ENCODE assay signal across 8 mouse cellular contexts in the genomic region with DNA sequence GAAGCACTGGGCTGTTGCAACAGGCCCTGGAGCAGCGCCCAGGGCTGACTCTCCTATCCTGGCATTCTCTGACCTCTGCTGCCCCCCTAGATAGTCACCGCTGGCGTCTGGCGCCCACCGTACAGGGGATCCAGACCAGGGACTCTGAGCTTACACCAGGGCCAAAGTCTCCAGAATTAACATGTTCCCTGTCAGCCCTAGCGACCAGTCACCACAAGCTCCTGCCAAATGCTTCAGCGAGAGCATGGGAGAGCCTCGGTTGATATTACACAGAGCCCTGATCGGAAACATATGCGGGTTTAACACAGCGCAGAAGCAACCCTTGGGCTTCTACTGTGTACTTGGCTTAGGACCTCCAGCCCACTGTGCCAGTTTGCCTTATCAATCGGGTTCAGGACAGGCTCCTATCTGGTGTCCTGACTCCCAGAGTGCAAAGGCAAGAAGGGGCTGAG.
DNase-seq lines count a peak whose midpoint lies in the region; ATAC-seq and TF ChIP-seq lines count a peak whose summit lies in the region.

No protein-coding gene starts in this region.

- intact Hi-C loops in heart, postnatal 14 days (cut with DNase I), result no loop called here
- intact Hi-C loops in left cerebral cortex, adult 2 months (cut with DNase I), result no loop called here

- no peaks in the 10 kb centered on the region for H3K27me3 ChIP-seq in heart, embryonic 10.5 days (ENCODE audit: insufficient read depth, poor library complexity, severe bottlenecking)
- no peaks in the 10 kb centered on the region for H3K27me3 ChIP-seq in embryonic facial prominence, embryonic 12.5 days
- no peaks in the 10 kb centered on the region for H3K27me3 ChIP-seq in lung, embryonic 15.5 days

- H3K9ac ChIP-seq in embryonic facial prominence, embryonic 12.5 days, result no peak overlapping the region
- H3K9ac ChIP-seq in lung, embryonic 15.5 days, result no peak overlapping the region

- DNase-seq in heart, adult 11 months, result peak; percentile 99
- no peak for DNase-seq in heart, embryonic 10.5 days (ENCODE audit: low spot score)
- peak; percentile 72 to 74 for DNase-seq in heart, postnatal 14 days
- DNase-seq in left cerebral cortex, adult 2 months (ENCODE audit: extremely low spot score in 1 of 2, low spot score in 2 of 2), result no peak
- no peak for DNase-seq in cerebellum, postnatal 4 days (ENCODE audit: low spot score in 2 of 2)
- no peak for DNase-seq in cerebellum, adult 9-10 months

- no peak overlapping the region for H3K4me3 ChIP-seq in heart, embryonic 10.5 days
- H3K4me3 ChIP-seq in embryonic facial prominence, embryonic 12.5 days, result no peak overlapping the region
- H3K4me3 ChIP-seq in lung, embryonic 15.5 days, result no peak overlapping the region
- no peak overlapping the region for H3K4me3 ChIP-seq in left cerebral cortex, adult 2 months

- WGBS in heart, embryonic 10.5 days, result 60% methylated on average over 12 of the region's 12 CpGs
- WGBS in embryonic facial prominence, embryonic 12.5 days, result 35% methylated on average over 12 of the region's 12 CpGs
- WGBS in lung, embryonic 15.5 days, result 59% methylated on average over 12 of the region's 12 CpGs

- no peak for TF ChIP-seq CTCF in left cerebral cortex, adult 2 months (IDR thresholded peaks at IDR 0.05)

- H3K4me1 ChIP-seq in heart, embryonic 10.5 days, result peaks cover 28% of the 10 kb centered on the region
- H3K4me1 ChIP-seq in embryonic facial prominence, embryonic 12.5 days, result peaks cover 20% of the 10 kb centered on the region
- H3K4me1 ChIP-seq in lung, embryonic 15.5 days, result peaks cover 10% of the 10 kb centered on the region; the same call in 1 of the 2 replicates

- H3K36me3 ChIP-seq in heart, embryonic 10.5 days, result peaks cover 7% of the 10 kb centered on the region
- no peaks in the 10 kb centered on the region; the same call in 1 of the 2 replicates for H3K36me3 ChIP-seq in embryonic facial prominence, embryonic 12.5 days
- no peaks in the 10 kb centered on the region for H3K36me3 ChIP-seq in lung, embryonic 15.5 days

- 0 out of 2 replicates have a peak, but pooled peaks have one; percentile 71 for ATAC-seq in embryonic facial prominence, embryonic 12.5 days (ENCODE audit: insufficient number of reproducible peaks, insufficient read depth, low FRiP score, low TSS enrichment)
- ATAC-seq in lung, embryonic 15.5 days (ENCODE audit: borderline replicate concordance, extremely low read depth, low FRiP score, low TSS enrichment), result peak; percentile 75

- H3K4me2 ChIP-seq in embryonic facial prominence, embryonic 12.5 days (replicated peaks), result no peak overlapping the region
- H3K4me2 ChIP-seq in lung, embryonic 15.5 days, result no peak overlapping the region

- no peaks in the 10 kb centered on the region for H3K9me3 ChIP-seq in heart, embryonic 10.5 days
- H3K9me3 ChIP-seq in embryonic facial prominence, embryonic 12.5 days, result no peaks in the 10 kb centered on the region
- H3K9me3 ChIP-seq in lung, embryonic 15.5 days, result no peaks in the 10 kb centered on the region; the same call in 1 of the 2 replicates

- H3K27ac ChIP-seq in heart, embryonic 10.5 days, result no peak overlapping the region
- peak overlapping the region; percentile 69 for H3K27ac ChIP-seq in embryonic facial prominence, embryonic 12.5 days
- peak overlapping the region; percentile 70 for H3K27ac ChIP-seq in lung, embryonic 15.5 days
- no peak overlapping the region for H3K27ac ChIP-seq in left cerebral cortex, adult 2 months

Comparison
In these comparisons a context has a peak if more than half of its experiments do, and no peak if none do; other contexts are left out.
1. DNase-seq: peak in heart, adult 11 months (single experiment) and heart, postnatal 14 days (2 of 2); none in heart, embryonic 10.5 days (single experiment), left cerebral cortex, adult 2 months (0 of 2), cerebellum, postnatal 4 days (0 of 2) and cerebellum, adult 9-10 months (single experiment).
2. H3K27ac ChIP-seq: peak in embryonic facial prominence, embryonic 12.5 days (single experiment) and lung, embryonic 15.5 days (single experiment); none in heart, embryonic 10.5 days (single experiment) and left cerebral cortex, adult 2 months (single experiment).